Comparison of ENCODE assay signal across 8 mouse cellular contexts in the genomic region with DNA sequence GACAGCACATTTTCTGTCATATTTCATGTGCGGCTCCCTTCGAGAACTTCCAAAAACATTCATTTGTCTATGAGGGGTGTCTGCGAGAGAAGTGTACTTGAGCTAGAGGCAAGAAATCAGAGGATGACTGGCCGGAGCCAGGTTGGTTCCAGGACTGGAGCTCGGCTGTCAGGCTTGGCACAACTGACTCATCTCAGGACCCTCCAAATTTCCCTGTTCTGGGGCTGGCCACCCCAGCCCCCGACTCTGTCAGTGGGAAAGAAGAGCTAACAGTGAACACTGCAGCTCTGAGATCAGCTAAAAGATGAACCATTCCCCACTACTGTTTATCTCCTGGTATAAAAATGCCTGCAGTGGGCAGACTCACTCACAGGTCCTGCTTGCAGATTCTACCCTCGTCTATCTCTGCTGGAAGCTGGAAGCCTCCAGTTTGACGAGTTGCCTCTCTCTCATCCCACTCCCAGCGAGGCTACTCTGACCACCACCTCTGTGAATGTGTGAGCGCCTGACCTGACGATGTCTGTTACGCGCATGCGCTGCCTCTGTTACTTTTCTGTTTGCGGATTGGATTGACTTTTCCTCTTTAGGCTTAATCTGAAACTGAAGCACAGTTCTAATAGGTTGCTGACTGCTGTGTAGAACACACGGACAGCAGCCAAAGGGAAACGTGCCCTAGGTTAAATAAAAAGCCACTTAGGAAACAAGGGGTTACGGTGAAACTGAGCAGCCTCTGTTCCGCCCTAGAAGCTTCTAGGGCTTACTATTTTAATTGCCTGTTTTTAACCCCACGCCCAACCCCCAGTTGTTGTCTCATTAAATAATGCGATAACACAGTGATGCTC. TPM values are rescaled to one million over a fixed set of nuclear protein-coding genes. Genes with fewer than 3 reads are reported as not detected.
A peak's percentile ranks its signal among the peaks of the same experiment; 100 is the strongest.
DNase-seq lines count a peak whose midpoint lies in the region; ATAC-seq and TF ChIP-seq lines count a peak whose summit lies in the region.

No protein-coding gene starts in this region.

- TF ChIP-seq CTCF in left cerebral cortex, adult 2 months (IDR thresholded peaks at IDR 0.05): no peak
- TF ChIP-seq CTCF in liver, postnatal 0 days (IDR thresholded peaks at IDR 0.05; ENCODE audit: low read depth): no peak

- intact Hi-C loops in left cerebral cortex, adult 2 months (cut with DNase I): no loop called here

- no peaks in the 10 kb centered on the region for H3K36me3 ChIP-seq in hindbrain, embryonic 13.5 days
- no peaks in the 10 kb centered on the region for H3K36me3 ChIP-seq in liver, postnatal 0 days (replicated peaks; ENCODE audit: insufficient read depth, low read length)
- H3K36me3 ChIP-seq in stomach, embryonic 14.5 days (ENCODE audit: control insufficient read depth, insufficient read depth, low read length): no peaks in the 10 kb centered on the region

- peaks cover 19% of the 10 kb centered on the region for H3K4me1 ChIP-seq in hindbrain, embryonic 13.5 days (replicated peaks)
- 0 out of 2 replicates have a peak, but pooled peaks cover 13% of the 10 kb centered on the region for H3K4me1 ChIP-seq in liver, postnatal 0 days (ENCODE audit: insufficient read depth)
- H3K4me1 ChIP-seq in stomach, embryonic 14.5 days (ENCODE audit: control insufficient read depth, insufficient read depth, low read length): 0 out of 2 replicates have a peak, but pooled peaks cover 4% of the 10 kb centered on the region

- peak in 1 of 2 experiments; percentile 17 for DNase-seq in left cerebral cortex, adult 2 months (ENCODE audit: extremely low spot score in 1 of 2, low spot score in 2 of 2)
- no peak for DNase-seq in left cerebral cortex, adult 8-10 months (ENCODE audit: low spot score in 2 of 2)
- peak; percentile 44 for DNase-seq in liver, postnatal 0 days
- DNase-seq in testis, postnatal 10 days (ENCODE audit: low spot score): no peak
- DNase-seq in cerebellum, adult 9-11 months: no peak

- 27% methylated on average over 21 of the region's 21 CpGs for WGBS in hindbrain, embryonic 13.5 days
- 45% methylated on average over 21 of the region's 21 CpGs for WGBS in liver, postnatal 0 days (ENCODE audit: insufficient replicate concordance)
- WGBS in stomach, embryonic 14.5 days: 32% methylated on average over 21 of the region's 21 CpGs

- no peaks in the 10 kb centered on the region; the same call in 1 of the 2 replicates for H3K27me3 ChIP-seq in hindbrain, embryonic 13.5 days
- H3K27me3 ChIP-seq in liver, postnatal 0 days (ENCODE audit: insufficient read depth, low read length): no peaks in the 10 kb centered on the region
- H3K27me3 ChIP-seq in stomach, embryonic 14.5 days (ENCODE audit: control insufficient read depth, insufficient read depth, low read length): no peaks in the 10 kb centered on the region

- ATAC-seq in common myeloid progenitor, adult 5-6 weeks (replicated peaks; ENCODE audit: low read depth, poor library complexity, severe bottlenecking): peak; percentile 48
- peak; percentile 68 for ATAC-seq in hindbrain, embryonic 13.5 days (ENCODE audit: low FRiP score)
- peak; percentile 85 for ATAC-seq in liver, postnatal 0 days
- peak; percentile 50; the same call in 1 of the 2 replicates for ATAC-seq in stomach, embryonic 14.5 days (ENCODE audit: insufficient number of reproducible peaks, insufficient read depth, low FRiP score, low read depth)

- no peak for TF ChIP-seq EP300 in liver, postnatal 0 days (IDR thresholded peaks at IDR 0.05; ENCODE audit: low read depth)

- peak overlapping the region; percentile 35 for H3K4me3 ChIP-seq in left cerebral cortex, adult 2 months
- peak overlapping the region; percentile 27 for H3K4me3 ChIP-seq in hindbrain, embryonic 13.5 days
- peak overlapping the region; percentile 31 for H3K4me3 ChIP-seq in liver, postnatal 0 days (ENCODE audit: low read depth, low read length)
- H3K4me3 ChIP-seq in stomach, embryonic 14.5 days (ENCODE audit: low read depth, low read length): no peak overlapping the region

- peak overlapping the region; percentile 63 for H3K9ac ChIP-seq in hindbrain, embryonic 13.5 days
- no peak overlapping the region for H3K9ac ChIP-seq in liver, postnatal 0 days (replicated peaks)
- no peak overlapping the region for H3K9ac ChIP-seq in stomach, embryonic 14.5 days (replicated peaks; ENCODE audit: low read depth, low read length)

- H3K4me2 ChIP-seq in hindbrain, embryonic 13.5 days: peak overlapping the region; percentile 53
- H3K4me2 ChIP-seq in liver, postnatal 0 days (ENCODE audit: low read depth, low read length): peak overlapping the region; percentile 63
- H3K4me2 ChIP-seq in stomach, embryonic 14.5 days (replicated peaks; ENCODE audit: low read depth, low read length): peak overlapping the region; percentile 33

- H3K27ac ChIP-seq in left cerebral cortex, adult 2 months: no peak overlapping the region
- H3K27ac ChIP-seq in hindbrain, embryonic 13.5 days: peak overlapping the region; percentile 69
- peak overlapping the region; percentile 31 for H3K27ac ChIP-seq in liver, postnatal 0 days (ENCODE audit: low read depth)
- H3K27ac ChIP-seq in stomach, embryonic 14.5 days (ENCODE audit: low read length): no peak overlapping the region

- no peaks in the 10 kb centered on the region for H3K9me3 ChIP-seq in hindbrain, embryonic 13.5 days
- no peaks in the 10 kb centered on the region for H3K9me3 ChIP-seq in liver, postnatal 0 days (ENCODE audit: low read length)
- H3K9me3 ChIP-seq in stomach, embryonic 14.5 days (ENCODE audit: control insufficient read depth, low read depth, low read length): no peaks in the 10 kb centered on the region

RNA-seq across cellular contexts. Expression of a gene that starts 19.8 kb away (rescaled TPM):
- 1 to 10 TPM; 1.5 to 1.6 TPM for total RNA-seq in left cerebral cortex, adult 2 months (2021)
- 1 to 10 TPM; 1.9 to 4.7 (median 3.1) TPM for total RNA-seq in left cerebral cortex, adult 8-10 months (2022)
- total RNA-seq in common myeloid progenitor, adult 5-6 weeks (2017): 40.0 and 57.5 TPM in 2 replicates
- polyA plus RNA-seq in hindbrain, embryonic 13.5 days (2015; fragmentation: Nextera tagmentation; extraction: Ambion mirVana): 26.4 TPM in 2 replicates
- 12.6 and 16.4 TPM in 2 replicates for polyA plus RNA-seq in liver, postnatal 0 days (2015; fragmentation: Nextera tagmentation; extraction: Ambion mirVana)
- 65.0 and 66.5 TPM in 2 replicates for polyA plus RNA-seq in stomach, embryonic 14.5 days (2014; fragmentation: Nextera tagmentation; extraction: Ambion mirVana)

Comparison
In these comparisons a context has a peak if more than half of its experiments do, and no peak if none do; other contexts are left out.
1. H3K27ac ChIP-seq: peak in hindbrain, embryonic 13.5 days (single experiment) and liver, postnatal 0 days (single experiment); none in left cerebral cortex, adult 2 months (single experiment) and stomach, embryonic 14.5 days (single experiment).
2. Peak in every context shown above with its lines, with median percentiles within 50 percentile points of each other: ATAC-seq and H3K4me2 ChIP-seq.